Mouse (Mus musculus) thymus, adult 2 months (tissue): ENCODE results near the gene Zbtb42.

Experiments used
- CTCF ChIP-seq: fragments of 200-500 bp; IDR thresholded peaks from 2 replicates; pipeline ENCODE4 v1.5.1; 2012; ENCODE audit warnings: mild to moderate bottlenecking, control low read depth, low read length, moderate library complexity, borderline replicate concordance; ENCODE audit not compliant: control insufficient read depth, poor library complexity, insufficient read depth; ENCODE audit errors: extremely low read depth
- POLR2A ChIP-seq: fragments of 200-500 bp; IDR thresholded peaks from 2 replicates; pipeline ENCODE4 v1.6.1; 2012; ENCODE audit warnings: mild to moderate bottlenecking, low read length, control low read depth, moderate library complexity; ENCODE audit not compliant: control insufficient read depth, poor library complexity, insufficient read depth; ENCODE audit errors: extremely low read depth

GRCm38 (mm10) chr12:112674132-112675011 is 4.3 kb upstream of the Zbtb42 start, which contains the start of gene Akt1:
- TF ChIP-seq POLR2A, result no peak
- no peak for TF ChIP-seq CTCF
